Mouse (Mus musculus) erythroblast, adult 5-6 weeks (primary cell): ENCODE measurements around the gene Rnf149. TPM values are rescaled to one million over a fixed set of nuclear protein-coding genes. Genes with fewer than 3 reads are reported as not detected.
"Not testable (repeated sequence)": the region's sequence is repeated elsewhere in the genome, so short reads cannot be mapped to it uniquely, and the experiment has no call there.

Experiments
- ATAC-seq: replicated peaks from 2 replicates; pipeline ENCODE4 v1.8.0; 2016; ENCODE audit warnings: moderate number of reproducible peaks, mild to moderate bottlenecking, moderate TSS enrichment, inconsistent platforms; ENCODE audit not compliant: poor library complexity, low FRiP score, severe bottlenecking
- total RNA-seq, 2 experiments: library from RNA; stranded (forward) in 1 of 2; stranded (reverse) in 1 of 2; fragments of 150-400 nt in 1 of 2; fragments of 200-764, 138-1000 nt in 1 of 2; gene quantifications; 2 replicates each; pipeline versions ENCODE4 v1.2.3 to v1.2.4; 2015 to 2017; ENCODE audit warnings: low replicate concordance in 2 of 2

Gene Rnf149
- 8.6 and 11.5 TPM in 2 replicates for total RNA-seq (2015; ENCODE audit: low replicate concordance)
- 12.0 and 14.9 TPM in 2 replicates for total RNA-seq (2017; ENCODE audit: low replicate concordance)

DNA sequence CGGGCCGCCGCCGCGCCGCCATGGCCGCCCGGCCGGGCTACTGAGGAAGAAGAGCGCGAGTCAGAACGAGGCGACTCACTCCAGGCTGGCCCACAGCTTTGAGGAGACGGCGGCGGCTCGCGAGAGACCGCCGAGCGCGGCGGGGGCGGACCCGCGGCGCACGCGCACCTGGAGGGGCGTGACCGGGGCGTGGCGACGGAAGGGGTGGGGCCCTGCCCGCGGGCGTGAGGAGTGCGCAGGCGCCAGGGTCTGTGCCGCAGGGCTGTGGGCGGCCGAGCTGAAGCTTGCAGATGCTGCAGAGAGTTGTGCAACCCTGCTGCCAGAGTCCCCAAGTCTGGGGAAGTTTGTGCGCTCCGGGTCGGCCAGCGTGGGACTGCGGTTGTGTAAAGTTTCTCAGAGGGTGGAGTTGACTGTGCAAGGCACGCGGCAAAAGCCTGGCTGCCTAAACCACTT, at the start of gene Rnf149:
TSS of gene Rnf149 (minus strand) at position 153 of the 453 bp plus-strand sequence.
- ATAC-seq, result peak; percentile 85

DNA sequence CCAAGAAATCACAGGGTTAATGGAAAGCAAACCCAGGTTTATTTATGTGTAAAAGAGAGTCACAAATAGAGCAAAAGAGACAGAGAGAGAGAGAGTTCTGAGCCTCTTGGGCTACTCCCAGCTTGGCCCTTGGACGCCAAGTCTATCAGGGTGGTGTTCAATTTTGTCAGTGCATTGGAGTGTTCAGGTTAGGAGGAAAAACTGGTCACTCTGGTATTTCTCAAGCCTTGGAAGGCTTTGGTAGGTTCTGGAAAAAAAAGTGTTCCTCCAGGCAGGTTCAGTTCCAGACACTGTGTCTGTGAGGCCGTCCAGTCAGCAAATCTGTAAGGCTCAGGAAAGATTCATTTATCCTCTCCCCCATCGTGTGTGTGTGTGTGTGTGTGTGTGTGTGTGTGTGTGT, 48.3 kb upstream of the Rnf149 start:
- no peak for ATAC-seq

DNA sequence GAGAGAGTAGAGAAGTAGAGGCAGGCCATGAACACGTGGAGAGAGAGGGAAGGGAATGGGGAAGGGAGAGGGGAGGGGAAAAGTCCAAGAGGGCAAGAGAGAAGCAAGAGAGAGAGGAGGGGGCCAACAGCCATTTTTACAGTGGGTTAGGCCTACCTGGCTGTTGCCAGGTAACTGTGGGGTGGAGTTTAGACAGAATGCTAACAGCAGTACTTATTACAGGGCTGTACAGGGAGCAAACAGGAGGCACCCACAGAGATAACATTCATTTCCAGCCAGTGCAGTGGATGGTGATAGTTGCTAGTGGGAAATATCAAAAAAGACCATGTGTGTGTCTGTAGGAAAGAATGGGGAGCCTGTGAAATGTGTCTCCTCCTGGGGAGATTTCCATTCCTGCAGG, 46.5 kb upstream of the Rnf149 start:
- no peak for ATAC-seq

DNA sequence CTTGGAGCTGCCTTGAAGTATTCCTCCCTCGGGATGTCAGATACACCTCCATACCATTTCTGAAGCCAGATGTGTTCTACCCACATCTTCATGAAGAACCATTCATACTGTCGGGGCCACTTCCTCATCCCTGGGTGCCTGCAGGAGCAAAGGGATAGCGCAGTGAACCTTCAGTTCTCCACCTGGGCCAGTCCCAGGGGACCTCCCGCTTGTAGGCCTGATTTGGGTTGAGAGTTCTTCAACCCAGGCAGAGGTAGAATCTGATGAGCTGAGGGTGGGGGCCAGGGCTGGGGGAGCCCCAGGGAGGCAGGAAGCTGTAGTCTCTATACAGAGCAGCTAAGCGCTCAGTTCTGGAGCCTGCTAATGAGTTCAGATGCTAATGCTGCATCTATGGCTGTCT, 45.9 kb upstream of the Rnf149 start:
- no peak for ATAC-seq

DNA sequence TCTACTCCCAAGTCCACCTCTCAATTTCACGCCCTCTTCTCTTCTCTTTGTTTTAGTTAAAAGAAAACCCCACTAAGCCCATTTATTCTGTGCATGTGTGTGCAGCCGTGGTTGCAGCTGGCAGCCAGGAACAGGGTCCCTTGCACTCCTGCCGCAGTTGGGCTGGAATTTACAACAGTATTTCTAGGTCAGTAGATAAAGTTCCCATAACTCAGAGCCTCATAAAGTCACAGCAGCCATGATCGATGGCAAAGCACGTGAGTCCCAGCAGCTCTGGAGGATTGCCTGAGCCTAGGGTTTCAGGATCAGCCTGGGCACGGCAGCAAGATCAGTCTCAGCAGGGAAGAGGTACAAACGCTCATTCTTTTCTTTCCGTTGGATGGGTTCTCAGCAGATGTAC, 41.3 kb upstream of the Rnf149 start:
- no peak for ATAC-seq

DNA sequence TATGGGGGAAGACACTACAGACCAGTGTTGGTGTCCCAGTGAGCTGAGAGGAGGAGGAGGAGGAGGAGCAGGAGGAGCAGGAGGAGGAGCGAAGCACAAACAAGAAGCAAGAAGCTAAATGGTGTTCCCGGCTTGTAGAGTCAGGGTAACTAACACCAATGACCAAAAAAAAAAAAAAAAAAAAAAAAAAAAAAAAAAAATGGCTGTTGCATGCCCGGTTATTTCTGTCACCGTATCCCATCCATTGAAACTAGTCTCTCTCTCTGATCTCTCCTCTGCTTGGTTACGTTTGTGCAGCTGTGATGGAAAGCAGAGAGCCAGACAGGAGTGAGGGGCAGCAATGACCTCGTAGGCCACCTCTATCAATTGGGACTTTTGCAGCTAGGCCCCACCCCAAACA, 38.3 kb upstream of the Rnf149 start:
- ATAC-seq, result no peak

DNA sequence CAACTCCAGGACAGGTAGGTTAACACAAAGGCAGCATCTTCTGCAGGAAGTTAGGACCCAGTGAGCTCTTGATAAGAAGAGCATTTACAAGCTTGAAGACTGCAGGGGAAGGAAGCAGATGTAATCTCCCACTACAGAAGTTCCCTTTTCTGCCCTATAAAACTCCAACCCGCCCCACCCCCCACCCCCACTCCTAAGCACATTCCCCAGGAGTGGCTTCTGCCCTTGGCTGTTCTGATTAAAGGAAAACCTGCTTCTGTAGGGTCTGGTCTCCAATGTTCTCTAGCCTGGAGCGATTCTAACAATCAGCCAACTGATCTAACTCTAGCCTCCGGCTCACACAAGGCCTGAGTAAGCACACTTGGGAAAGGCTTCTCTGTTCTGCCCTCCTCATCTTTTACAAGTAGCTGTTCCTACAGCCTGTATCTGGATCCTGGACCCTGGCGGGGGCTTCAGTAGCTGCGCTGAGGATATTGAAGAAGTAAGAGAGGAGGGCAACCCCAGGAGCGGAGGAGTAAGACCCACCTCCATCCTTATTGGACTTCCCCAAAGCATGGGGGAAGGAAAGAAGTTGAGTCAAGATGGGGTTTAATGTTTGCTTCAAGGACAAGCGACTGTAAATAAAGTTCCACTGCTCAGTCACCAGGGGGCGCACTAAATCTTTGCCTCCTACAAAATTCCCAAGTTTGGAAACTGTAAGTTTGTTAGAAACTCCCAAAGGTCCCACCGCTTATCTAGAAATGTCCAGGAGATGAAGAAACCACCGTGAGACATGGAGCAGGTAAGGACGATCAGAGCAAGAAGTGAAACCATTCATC, 37.5 kb upstream of the Rnf149 start:
- ATAC-seq, result 0 out of 2 replicates have a peak, but pooled peaks have one; percentile 47

DNA sequence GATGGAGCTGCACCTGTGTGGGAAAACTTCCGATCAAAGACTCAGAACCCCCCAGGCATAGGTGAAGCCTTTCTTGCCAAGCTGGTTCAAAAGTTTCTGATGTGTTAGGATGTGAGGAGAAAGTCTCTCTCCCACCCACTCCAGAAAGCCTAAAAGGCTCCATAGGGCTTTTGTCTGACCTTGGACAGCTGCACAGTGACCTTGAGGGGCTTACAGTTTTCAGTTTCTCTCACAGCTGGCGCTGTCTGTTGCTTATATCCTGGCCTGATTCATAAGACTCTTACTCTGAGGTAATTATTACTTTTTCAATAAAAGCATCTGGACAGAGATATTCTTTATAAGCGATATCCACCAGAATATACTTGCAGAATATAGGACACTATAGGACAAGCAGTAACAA, 35.9 kb upstream of the Rnf149 start:
- ATAC-seq, result no peak

DNA sequence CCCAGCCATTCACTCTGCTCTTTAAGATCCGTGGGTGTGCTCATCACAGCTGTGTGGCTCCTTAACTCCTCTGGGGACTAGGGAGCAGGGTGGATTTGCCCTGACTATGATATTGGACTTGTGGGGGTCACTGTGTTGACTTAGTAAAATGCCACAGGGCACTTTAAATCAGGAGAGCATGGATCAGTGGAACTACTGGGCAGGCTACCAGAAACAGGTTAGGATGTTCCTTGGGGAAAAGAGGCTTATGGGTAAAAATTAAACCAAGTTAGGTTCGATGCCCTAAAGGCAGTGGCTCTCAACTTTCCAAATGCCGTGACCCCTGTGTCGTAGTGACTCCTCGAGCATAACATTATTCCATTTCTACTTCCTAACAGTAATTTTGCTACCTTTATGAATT, 35.3 kb upstream of the Rnf149 start:
- no peak for ATAC-seq

DNA sequence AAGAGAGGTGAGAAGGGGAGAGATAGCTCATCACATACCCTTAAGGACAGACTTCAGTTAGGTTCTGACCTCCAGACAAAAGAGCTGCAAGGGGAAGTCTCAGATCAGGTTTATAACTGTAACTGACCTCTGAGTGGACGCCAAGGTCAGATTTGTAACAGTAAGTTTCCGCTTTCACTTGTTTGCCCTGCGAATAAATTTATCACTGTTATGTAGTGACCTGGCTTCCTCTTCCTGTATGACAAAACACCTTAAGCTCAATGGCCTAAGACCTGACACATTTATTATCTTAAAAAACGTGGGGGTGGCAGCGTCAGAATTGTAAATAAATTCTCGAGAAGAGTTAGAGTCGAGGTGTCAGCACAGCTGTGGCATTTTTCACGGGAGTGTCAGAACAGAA, 31.3 kb upstream of the Rnf149 start:
- no peak for ATAC-seq

DNA sequence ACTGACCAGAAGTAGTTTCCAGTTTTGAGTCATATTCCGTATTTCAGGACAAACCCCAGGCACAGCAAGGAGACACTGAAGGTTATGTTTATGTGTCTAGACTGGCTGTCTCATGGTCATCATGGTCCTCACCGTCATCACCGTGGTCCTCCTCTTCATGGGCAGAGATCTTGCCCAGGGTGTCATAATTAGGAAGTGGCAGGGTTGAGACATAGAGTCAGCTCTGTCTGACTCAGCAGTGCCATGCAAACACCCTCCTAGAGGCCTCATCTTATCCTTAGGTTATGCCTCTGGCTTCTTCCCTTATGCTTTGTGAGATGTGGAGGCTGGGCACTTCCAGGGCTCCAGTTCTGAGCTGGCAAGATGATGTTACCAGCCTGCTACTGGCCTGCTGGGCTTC, 25.3 kb upstream of the Rnf149 start:
- ATAC-seq, result no peak

DNA sequence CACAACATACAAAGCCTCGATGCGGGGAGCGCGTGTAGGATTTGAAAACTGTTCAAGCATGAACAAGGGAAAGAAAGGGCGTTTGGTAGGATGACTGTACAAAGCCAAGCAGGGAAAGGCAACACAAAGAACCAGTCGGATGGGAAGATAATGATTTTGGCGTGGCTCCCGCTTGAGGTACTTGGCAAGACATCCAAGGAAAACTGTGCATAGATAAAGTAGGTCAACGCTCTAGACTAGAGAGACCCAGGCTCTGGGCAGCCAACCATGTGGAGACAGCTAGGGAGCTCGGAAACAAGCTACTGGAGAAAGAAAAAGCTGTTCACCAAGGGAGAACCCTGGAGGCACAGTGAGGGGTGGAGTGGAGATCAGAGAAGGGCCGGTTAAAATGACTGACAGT, 21.5 kb upstream of the Rnf149 start:
- no peak for ATAC-seq

DNA sequence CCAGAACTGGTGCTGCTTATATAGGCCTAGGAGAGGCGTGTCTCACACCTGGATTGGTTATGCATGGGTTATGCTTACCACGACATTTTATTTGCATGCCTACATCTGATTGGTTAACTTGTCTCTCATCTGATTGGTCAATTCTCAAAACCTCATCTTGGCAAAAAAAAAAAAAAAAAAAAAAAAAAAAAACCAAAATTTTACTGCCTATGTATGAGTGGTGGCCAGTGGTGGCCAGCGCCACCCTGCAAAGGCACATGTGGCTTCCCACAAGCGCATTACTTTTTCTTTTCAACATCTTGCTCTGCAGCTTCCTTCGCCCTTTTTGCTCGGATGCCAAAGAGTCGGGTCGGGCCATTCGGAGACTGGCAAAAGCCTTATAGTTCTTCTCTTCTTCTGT, 19.9 kb upstream of the Rnf149 start:
- not testable (repeated sequence) for ATAC-seq

DNA sequence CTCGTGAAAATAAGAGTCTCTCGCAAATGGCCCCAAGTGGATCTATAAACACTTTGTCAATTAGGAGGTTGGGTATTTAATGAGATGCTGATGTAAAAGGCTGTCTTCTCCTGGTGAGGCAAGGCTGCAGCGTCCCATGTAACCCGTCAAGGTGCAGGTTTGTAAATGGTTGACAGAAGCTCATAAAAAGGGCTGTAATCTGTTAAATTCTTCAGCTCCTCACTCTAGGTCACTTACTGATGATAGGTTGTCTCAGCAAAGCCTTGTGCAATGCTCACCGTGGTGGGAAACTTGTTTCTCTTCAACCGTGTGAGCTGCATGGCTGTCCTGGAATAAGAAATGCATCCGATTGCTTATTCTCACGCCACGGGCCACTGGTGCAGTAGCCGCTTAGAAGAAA, 16.6 kb upstream of the Rnf149 start:
- ATAC-seq, result no peak

DNA sequence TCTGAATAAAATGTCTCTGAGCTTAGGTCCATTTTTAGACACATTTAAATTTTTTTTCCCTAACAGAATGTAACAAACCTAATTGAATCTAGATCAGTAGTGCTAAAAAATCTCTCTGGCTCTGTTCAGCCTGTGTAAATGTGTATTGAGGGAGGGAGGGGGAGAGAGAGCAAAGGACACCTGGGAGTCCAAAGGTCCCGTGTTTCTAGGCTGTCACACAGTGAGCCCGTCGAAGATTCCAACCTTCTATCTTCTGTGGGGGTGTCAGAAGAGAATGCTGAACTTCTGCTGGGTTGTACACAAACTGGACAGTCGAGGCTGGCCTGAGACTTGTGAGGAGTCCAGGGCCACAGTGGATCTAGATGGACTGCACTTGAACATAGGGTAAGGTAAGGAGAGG, 14.9 kb upstream of the Rnf149 start:
- ATAC-seq, result no peak

DNA sequence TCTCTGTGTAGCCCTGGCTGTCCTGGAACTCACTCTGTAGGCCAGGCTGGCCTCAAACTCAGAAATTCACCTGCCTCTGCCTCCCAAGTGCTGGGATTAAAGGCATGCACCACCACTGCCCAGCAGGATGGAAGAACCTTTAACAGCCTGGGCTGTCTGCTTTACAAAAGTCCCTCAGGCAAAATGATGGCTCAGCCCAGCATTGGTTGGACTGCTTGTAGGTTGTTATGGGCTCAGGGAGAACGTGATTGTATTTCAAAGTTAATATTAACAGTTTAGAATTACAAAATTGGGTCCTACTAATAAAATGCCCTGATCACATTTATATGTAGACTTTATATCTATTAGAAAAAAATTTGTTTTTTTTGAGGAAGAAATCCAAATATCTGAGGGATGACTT, 14.4 kb upstream of the Rnf149 start:
- ATAC-seq, result not testable (repeated sequence)

DNA sequence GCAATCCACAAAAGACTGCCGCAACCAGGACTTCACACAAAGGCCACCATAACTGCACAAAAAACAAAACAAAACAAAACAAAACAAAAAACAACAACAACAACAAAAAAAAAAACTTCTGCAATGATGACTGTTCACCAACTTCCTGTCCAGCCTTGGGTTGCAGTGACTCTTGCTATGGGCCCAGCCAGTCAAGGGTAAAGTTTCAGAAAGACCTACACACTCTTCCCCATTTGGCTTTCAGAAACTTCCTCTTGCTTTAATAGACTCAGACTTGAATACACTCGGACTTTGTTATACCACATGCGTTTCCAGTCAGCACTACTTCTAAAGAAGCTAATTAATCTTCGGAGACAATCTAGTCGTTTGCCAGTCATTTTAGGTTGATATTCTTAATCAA, 13.0 kb upstream of the Rnf149 start:
- no peak for ATAC-seq

DNA sequence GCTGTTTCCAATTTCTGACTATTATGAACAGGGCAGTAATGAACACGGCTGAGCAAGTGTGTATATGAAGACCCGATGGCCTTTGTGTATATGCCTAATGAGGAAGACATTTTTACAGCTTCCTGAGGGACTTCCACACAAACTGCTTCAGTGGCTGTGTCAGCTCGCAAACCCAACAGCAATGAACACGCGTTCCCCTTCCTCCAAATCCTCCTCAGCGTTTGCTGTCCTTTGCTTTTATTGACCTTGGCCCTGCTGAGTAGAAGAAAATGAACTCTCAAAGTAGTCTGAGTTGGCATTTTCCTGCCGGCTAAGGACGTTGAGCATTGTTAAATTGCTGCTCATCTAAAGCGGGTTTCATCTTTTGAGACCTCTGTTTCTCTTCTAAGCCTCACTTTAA, 8.2 kb upstream of the Rnf149 start:
- ATAC-seq, result no peak

DNA sequence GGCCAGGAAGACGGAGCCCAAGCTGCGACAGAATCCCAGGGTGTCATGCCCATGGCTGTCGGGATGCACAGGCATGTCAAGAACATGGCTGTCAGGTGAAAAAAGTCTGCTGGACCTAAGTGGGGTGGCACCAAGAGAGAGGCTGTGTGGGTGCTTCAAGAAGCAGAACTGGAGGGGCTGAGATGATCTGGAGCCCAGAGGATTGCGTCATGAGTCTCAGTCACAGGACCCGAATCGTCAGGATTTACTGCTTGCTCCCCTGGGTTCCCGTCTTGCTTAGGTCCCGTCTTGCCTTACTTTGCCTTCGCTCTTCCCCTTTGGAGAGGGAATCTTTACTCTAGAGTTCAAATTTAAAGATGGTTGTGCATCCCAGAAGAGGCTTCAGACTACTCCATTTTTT, 6.0 kb upstream of the Rnf149 start:
- no peak for ATAC-seq

DNA sequence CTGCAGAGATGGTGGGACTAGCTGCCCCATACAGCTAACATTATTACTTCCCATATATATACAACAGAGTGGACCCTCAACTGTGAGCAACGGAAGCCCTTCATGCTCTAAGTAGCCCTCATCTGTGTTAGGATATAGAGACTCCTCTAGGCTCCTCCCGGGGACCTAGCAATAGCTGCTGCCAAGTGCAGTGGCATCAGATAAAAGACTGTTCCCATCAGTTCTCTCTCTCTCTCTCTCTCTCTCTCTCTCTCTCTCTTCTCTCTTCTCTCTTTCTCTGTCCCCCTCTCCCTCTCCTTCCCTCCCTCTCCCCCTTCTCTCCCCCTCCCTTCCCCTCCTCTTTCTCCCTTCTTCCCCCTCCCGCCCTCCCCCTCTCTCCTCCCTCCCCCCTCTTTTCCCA, 4.0 kb upstream of the Rnf149 start:
- ATAC-seq, result no peak

DNA sequence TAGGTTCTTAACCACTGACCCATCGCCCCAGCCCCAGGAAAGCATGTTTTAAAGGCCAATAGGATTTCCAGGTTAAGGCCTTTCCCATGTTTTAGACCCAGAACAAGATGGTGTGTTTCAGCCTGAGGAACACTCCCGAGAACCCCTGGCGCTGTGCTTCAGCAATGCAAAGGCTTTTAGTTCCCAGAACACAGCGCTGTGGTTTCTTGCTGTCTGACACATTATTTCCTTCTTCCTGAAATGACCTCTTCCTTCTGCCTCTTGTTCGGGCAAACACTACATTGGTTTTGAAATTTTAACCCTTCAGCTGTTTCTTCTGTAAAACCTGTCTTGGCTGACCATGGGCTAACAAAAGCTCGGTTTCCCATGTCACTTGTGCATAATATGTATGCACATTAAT, 1.9 kb upstream of the Rnf149 start:
- no peak for ATAC-seq

DNA sequence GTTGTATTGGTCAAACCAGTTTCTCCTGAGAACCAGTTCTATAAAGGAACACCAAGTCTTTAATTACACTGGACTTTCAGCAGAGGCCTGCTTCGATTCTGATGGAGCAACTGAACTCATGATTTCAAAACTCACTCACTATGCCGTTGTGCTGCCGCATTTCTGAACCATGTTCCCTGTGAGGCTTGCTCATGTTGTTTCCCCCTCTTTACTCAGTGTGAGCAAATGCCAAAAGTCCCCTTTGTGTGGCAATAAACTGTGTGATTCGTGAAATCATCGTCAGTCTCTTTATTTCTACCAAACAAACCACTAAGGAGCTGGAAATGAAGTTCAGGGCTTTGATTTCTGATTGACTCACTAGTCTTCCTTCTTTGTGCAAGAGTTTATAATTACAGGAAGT, 1.2 kb upstream of the Rnf149 start:
- ATAC-seq, result no peak
